Mouse (Mus musculus): ENCODE data around the gene Cipc.

The Cipc gene

GRCm38 (mm10) chr12:86946862-86947574, at the start of gene Cipc:
TSS of gene Cipc (plus strand) at chr12:86947043.
- peak; percentile 99 for DNase-seq (ENCODE audit: low read depth)

- no peak for DNase-seq (ENCODE audit: low read depth)
Measured at GRCm38 (mm10) chr12:86897769-86898273, 49.0 kb upstream of the Cipc start.

GRCm38 (mm10) chr12:86898448-86898847, 48.4 kb upstream of the Cipc start:
- DNase-seq (ENCODE audit: low read depth): no peak

GRCm38 (mm10) chr12:86899461-86900179, 47.2 kb upstream of the Cipc start:
- peak; percentile 92 for DNase-seq (ENCODE audit: low read depth)

GRCm38 (mm10) chr12:86903828-86904806, 42.7 kb upstream of the Cipc start:
- no peak for DNase-seq (ENCODE audit: low read depth)

GRCm38 (mm10) chr12:86905203-86905602, 41.6 kb upstream of the Cipc start:
- DNase-seq (ENCODE audit: low read depth): peak; percentile 73

- no peak for DNase-seq (ENCODE audit: low read depth)
Measured at GRCm38 (mm10) chr12:86905876-86906275, 41.0 kb upstream of the Cipc start.

GRCm38 (mm10) chr12:86906395-86906794, 40.4 kb upstream of the Cipc start:
- DNase-seq (ENCODE audit: low read depth): peak; percentile 94

GRCm38 (mm10) chr12:86911482-86911931, 35.3 kb upstream of the Cipc start:
- no peak for DNase-seq (ENCODE audit: low read depth)

- no peak for DNase-seq (ENCODE audit: low read depth)
Measured at GRCm38 (mm10) chr12:86912335-86913093, 34.3 kb upstream of the Cipc start.

GRCm38 (mm10) chr12:86914351-86914750, 32.5 kb upstream of the Cipc start:
- DNase-seq (ENCODE audit: low read depth): no peak

- DNase-seq (ENCODE audit: low read depth): no peak
Measured at GRCm38 (mm10) chr12:86914756-86915155, 32.1 kb upstream of the Cipc start.

- no peak for DNase-seq (ENCODE audit: low read depth)
Measured at GRCm38 (mm10) chr12:86915617-86916016, 31.2 kb upstream of the Cipc start.

GRCm38 (mm10) chr12:86916796-86917573, 29.9 kb upstream of the Cipc start:
- no peak for DNase-seq (ENCODE audit: low read depth)

- DNase-seq (ENCODE audit: low read depth): peak; percentile 54
Measured at GRCm38 (mm10) chr12:86918361-86918967, 28.4 kb upstream of the Cipc start.

GRCm38 (mm10) chr12:86918983-86919722, 27.7 kb upstream of the Cipc start:
- DNase-seq (ENCODE audit: low read depth): no peak

- DNase-seq (ENCODE audit: low read depth): peak; percentile 87
Measured at GRCm38 (mm10) chr12:86923837-86924236, 23.0 kb upstream of the Cipc start.

GRCm38 (mm10) chr12:86930934-86931729, 15.7 kb upstream of the Cipc start:
- DNase-seq (ENCODE audit: low read depth): no peak

Measured in NIH3T3 (cell line).